Mouse (Mus musculus): ENCODE results near the gene 1700028P14Rik.

GRCm38 (mm10) chr19:23631611-23632492 is 20.8 kb downstream of the 1700028P14Rik start:
- no peak for TF ChIP-seq CTCF (IDR thresholded peaks at IDR 0.05; ENCODE audit: control insufficient read depth, insufficient read depth, low read length)
- TF ChIP-seq POLR2A (IDR thresholded peaks at IDR 0.05; ENCODE audit: borderline replicate concordance, control insufficient read depth, low read depth, low read length) = no peak

All from bone marrow, adult 2 months (tissue).